Mouse (Mus musculus) activated CD4-positive, CD25-positive, alpha-beta regulatory T cell, adult 9 weeks (primary cell): ENCODE measurements around the gene Ghdc. TPM values are rescaled to one million over a fixed set of nuclear protein-coding genes. Genes with fewer than 3 reads are reported as not detected.

Experiments used
- polyA plus RNA-seq: library from polyadenylated mRNA; unstranded; fragments of 100-300 nt; shearing (Covaris generic); gene quantifications from one replicate; pipeline ENCODE4 v1.2.1, GENCODE M21; 2017

The Ghdc gene
- polyA plus RNA-seq, result 5.0 TPM

GRCm38 (mm10) chr11:100770646-100771408 is at the start of gene Ghdc:
Gene Ghdc (minus strand): TSS chr11:100770957.

GRCm38 (mm10) chr11:100762831-100763230 is 7.9 kb downstream of the Ghdc start, which contains the start of gene Hcrt:
Gene Hcrt (minus strand): TSS chr11:100762931.

GRCm38 (mm10) chr11:100759611-100760233 is 11.0 kb downstream of the Ghdc start, which contains the start of gene Kcnh4:
Gene Kcnh4 (minus strand): TSS chr11:100759942.

GRCm38 (mm10) chr11:100738066-100738604 is 32.6 kb downstream of the Ghdc start, which contains the start of gene Rab5c:
Gene Rab5c (minus strand): TSS chr11:100738215.

Other genes with a start within 250 kb of the Ghdc start
- 212 TPM for gene Acly, start 243.0 kb downstream of the Ghdc start, polyA plus RNA-seq
- gene Ttc25, start 225.3 kb downstream of the Ghdc start, polyA plus RNA-seq, result 0.09 TPM
- 407 TPM for gene Cnp, start 196.1 kb downstream of the Ghdc start, polyA plus RNA-seq
- 29.4 TPM for gene Nkiras2, start 151.7 kb downstream of the Ghdc start, polyA plus RNA-seq
- 683 TPM for gene Dnajc7, start 150.8 kb downstream of the Ghdc start, polyA plus RNA-seq
- 0.20 TPM for gene Zfp385c, start 78.5 kb downstream of the Ghdc start, polyA plus RNA-seq
- 32.3 TPM for gene Dhx58, start 66.7 kb downstream of the Ghdc start, polyA plus RNA-seq
- 43.7 TPM for gene Kat2a, start 58.5 kb downstream of the Ghdc start, polyA plus RNA-seq
- gene Hspb9, start 57.1 kb downstream of the Ghdc start, polyA plus RNA-seq, result 0.88 TPM
- 58.6 TPM for gene Rab5c, start 32.7 kb downstream of the Ghdc start, polyA plus RNA-seq
- 0.20 TPM for gene Kcnh4, start 11.0 kb downstream of the Ghdc start, polyA plus RNA-seq
- gene Hcrt, start 8.0 kb downstream of the Ghdc start, polyA plus RNA-seq, result not detected
- 173 TPM for gene Stat5b, start 79.8 kb upstream of the Ghdc start, polyA plus RNA-seq
- 102 TPM for gene Stat5a, start 88.4 kb upstream of the Ghdc start, polyA plus RNA-seq
- 307 TPM for gene Stat3, start 168.6 kb upstream of the Ghdc start, polyA plus RNA-seq
- gene Cavin1, start 199.9 kb upstream of the Ghdc start, polyA plus RNA-seq, result 0.38 TPM
- 10.3 TPM for gene Atp6v0a1, start 238.5 kb upstream of the Ghdc start, polyA plus RNA-seq